Mouse (Mus musculus): Measurements from ENCODE around the gene Bckdhb. TPM values are rescaled to one million over a fixed set of nuclear protein-coding genes. Genes with fewer than 3 reads are reported as not detected.
"Not testable (repeated sequence)": the region's sequence is repeated elsewhere in the genome, so short reads cannot be mapped to it uniquely, and the experiment has no call there.

Gene Bckdhb
- 10 to 100 TPM; 44.6 to 52.8 TPM for total RNA-seq (2021)
- long read RNA-seq, experiment 1, transcript Bckdhb-206 (11 exons, 1,477 nt) = major isoform, 93 of 104 reads
- long read RNA-seq, experiment 1, partial matches to known transcripts = 4 of 104 reads
- long read RNA-seq, experiment 1, other reads (novel, unspliced or antisense) = 4 of 104 reads
- long read RNA-seq, experiment 2, transcript Bckdhb-206 (11 exons, 1,477 nt) = major isoform, 85 of 88 reads
- long read RNA-seq, experiment 2, partial matches to known transcripts = 2 of 88 reads
- long read RNA-seq, experiment 2, other reads (novel, unspliced or antisense) = 1 of 88 reads

DNA sequence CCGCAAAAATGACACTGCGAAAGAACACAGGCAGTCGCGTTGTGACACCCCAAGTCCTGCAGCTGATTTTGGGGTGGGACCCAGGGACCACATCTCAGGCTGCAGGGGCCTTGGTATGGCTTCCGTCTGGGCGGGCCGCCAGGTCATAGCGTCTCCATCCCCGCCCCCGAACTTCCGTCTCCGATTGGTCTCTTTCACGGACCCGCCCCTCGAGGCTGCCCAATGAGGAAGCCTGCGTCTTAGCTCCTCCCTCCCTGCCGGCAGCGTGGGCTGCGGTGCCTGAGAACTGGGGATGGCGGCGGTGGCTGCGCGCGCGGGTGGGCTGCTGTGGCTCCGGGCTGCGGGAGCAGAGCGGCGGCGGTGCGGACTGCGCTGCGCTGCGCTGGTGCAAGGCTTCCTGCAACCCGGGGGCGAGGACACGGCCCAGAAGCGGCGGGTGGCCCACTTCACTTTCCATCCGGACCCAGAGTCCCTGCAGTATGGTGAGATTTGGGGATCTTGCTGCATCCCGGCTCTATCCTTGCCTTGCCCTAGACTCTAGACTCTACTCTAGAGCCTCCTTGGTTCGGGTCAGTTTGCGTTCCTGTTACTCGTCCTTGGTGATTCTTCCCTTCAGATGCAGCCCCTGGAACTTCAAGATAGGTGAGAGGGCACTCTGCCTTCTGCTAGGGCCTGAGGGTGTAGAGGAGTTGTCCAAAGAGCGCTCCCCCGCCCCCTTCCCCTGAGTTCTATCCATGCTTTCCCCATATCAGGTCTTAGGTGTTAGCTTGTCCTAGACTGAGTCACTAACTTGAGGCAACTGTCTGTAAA is at the start of gene Bckdhb:
Gene Bckdhb, plus strand, starts transcription at position 268 of the 810 bp plus-strand sequence.
- intact Hi-C loops (cut with DNase I) = no loop called here
- DNase-seq = peak; percentile 97 to 98

GRCm38 (mm10) chr9:83882191-83882590 is 42.8 kb upstream of the Bckdhb start:
- intact Hi-C loops (cut with DNase I) = no loop called here
- DNase-seq = no peak

- intact Hi-C loops (cut with DNase I) = no loop called here
- DNase-seq = no peak
Measured at GRCm38 (mm10) chr9:83886149-83886548, 38.8 kb upstream of the Bckdhb start.

- intact Hi-C loops (cut with DNase I) = no loop called here
Measured at GRCm38 (mm10) chr9:83888214-83888613, 36.7 kb upstream of the Bckdhb start.

GRCm38 (mm10) chr9:83893073-83893472 is 31.9 kb upstream of the Bckdhb start:
- intact Hi-C loops (cut with DNase I) = no loop called here
- no peak for DNase-seq

More at GRCm38 (mm10) chr9:83888214-83888613, 36.7 kb upstream of the Bckdhb start:
- DNase-seq = no peak

GRCm38 (mm10) chr9:83893767-83894330 is 31.1 kb upstream of the Bckdhb start:
- no peak for DNase-seq
- intact Hi-C loops (cut with DNase I) = no loop called here

- DNase-seq = no peak
Measured at GRCm38 (mm10) chr9:83902086-83902485, 22.9 kb upstream of the Bckdhb start.

DNA sequence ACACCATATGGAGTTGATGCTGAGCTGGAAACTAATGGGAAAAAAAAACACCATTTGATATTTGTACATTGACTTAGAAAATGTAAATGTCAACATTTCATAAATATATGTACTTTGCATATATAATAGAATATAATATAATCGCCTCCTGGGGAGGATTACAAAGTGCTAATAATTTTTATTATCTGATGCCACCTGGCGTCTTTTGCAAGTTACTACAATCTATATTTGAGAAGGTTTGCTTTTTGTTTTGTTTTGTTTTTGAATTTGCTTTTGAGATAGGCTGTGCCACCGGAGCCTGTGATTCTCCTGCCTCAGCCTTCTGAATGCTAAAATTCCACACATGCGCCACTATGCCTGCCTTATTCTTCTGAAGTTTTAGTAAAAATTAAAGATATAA is 19.1 kb upstream of the Bckdhb start:
- peak in 1 of 2 experiments; percentile 3 for DNase-seq
- intact Hi-C loops (cut with DNase I) = loop anchor here (1.0 kb wide), 1 partner anchor 98 kb away; no protein-coding TSS in a partner anchor

More at GRCm38 (mm10) chr9:83902086-83902485, 22.9 kb upstream of the Bckdhb start:
- intact Hi-C loops (cut with DNase I) = no loop called here

DNA sequence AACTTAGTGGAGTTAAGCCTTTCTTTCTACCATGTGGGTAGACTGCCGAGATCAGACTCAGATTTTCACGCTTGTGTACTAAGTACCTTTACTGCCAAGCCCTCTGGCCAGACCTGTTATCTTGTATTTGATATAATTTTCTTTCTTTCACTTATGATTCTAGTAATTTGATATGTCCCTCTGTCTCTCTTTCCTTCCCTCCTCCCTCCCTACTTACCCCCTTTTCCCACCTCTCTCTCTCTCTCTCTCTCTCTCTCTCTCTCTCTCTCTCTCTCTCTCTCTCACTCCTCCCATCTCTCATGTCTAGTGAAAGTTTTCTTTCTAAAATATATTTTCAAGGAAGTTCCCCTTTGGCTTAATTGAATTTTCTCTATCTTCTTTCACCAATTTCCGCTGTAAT is 17.9 kb upstream of the Bckdhb start:
- intact Hi-C loops (cut with DNase I) = no loop called here

DNA sequence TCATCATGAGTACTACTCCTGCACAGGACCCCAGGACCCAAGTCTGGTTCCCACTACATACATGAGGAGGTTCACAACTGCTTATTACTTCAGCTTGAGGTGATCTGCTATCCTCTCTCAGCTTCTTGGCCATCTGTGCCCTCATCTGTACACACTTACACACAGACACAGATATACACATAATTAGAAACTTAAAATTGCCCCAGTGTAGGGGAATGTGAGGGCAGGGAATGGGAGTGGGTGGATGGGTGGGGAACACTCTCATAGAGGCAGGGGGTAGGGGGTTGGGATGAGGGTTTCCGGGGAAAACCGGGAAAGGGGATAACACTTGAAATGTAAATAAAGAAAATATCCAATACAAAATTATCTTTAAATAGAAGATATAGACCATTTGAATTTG is 15.1 kb upstream of the Bckdhb start:
- no peak for DNase-seq
- intact Hi-C loops (cut with DNase I) = no loop called here

More for the DNA sequence above, 17.9 kb upstream of the Bckdhb start:
- DNase-seq = no peak

- DNase-seq = no peak
- intact Hi-C loops (cut with DNase I) = no loop called here
Measured at GRCm38 (mm10) chr9:83910926-83911325, 14.0 kb upstream of the Bckdhb start.

GRCm38 (mm10) chr9:83922076-83922475 is 2.9 kb upstream of the Bckdhb start:
- DNase-seq = no peak
- intact Hi-C loops (cut with DNase I) = no loop called here

GRCm38 (mm10) chr9:83924356-83924755 is 589 bp upstream of the Bckdhb start:
- intact Hi-C loops (cut with DNase I) = no loop called here
- DNase-seq = no peak

DNA sequence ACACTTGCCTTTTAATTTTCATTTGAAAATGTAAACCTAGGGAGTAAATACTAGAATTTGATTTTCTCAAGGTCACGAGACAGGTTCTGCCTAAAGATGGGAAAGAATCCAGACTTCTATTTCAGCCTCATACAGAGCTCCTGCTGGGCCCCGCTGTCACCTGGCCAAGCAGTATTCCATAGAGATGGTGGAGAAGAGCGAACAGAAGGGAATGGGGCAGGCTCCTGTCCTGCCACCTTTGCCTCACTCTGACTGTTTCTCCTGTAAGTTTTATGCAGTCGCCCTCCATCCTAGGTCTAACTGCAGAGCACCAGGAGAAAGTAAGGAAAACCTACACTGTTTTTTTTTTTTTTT is 720 bp downstream of the Bckdhb start:
- intact Hi-C loops (cut with DNase I) = no loop called here
- DNase-seq = no peak

DNA sequence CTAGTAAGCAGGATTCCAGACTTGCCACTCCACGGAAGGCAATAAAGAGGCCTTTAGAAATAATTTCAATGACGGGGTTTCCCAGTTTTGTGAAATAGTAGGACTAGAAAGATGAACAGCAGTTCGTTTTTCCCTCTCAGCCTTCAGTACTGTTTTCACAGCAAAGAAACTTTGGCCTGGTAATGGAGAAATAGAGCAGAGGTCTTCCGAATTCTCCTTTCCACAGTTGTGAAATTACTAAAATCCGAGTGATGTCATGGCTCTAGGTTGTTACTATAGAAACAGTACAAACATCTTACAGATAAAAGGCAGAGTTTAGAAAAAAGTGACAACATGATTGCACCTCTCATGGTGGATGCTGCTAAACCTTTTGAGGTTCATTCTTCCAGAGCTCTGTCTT is 1.4 kb downstream of the Bckdhb start:
- intact Hi-C loops (cut with DNase I) = no loop called here
- no peak for DNase-seq

DNA sequence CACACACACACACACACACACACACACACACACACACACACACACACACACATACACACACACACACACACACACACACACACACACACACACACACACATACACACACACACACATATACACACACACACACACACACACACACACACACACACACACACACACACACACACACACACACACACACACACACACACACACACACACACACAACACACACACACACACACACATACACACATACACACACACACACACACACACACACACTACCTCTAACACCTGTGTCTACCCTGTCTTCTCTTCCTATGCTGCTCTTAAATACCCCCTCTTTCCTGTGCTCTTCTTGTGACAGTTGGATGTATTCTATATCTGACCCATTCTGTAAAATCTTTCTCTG is 14.6 kb downstream of the Bckdhb start:
- DNase-seq; intact Hi-C loops (cut with DNase I): not testable (repeated sequence)

DNA sequence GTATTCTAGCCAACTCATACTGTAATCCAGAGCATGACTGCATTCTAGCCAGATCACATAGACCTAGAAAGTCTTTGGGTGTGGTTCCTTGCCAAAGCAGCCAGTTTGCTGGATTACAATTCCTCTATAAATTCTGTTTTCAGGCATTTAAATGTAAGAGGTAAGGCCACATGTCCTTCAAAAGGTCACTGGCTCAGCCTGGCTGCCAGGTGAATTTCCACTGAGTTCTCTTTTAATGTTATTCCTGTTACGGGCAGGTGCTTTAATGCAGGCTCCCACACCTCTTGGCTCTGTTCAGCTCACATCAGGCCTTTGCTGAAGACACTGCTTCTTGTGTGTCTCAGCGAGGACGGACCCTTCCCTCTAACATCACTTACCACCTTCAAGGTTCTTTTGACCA is 15.1 kb downstream of the Bckdhb start:
- intact Hi-C loops (cut with DNase I) = no loop called here
- DNase-seq = no peak

GRCm38 (mm10) chr9:83940537-83941363 is 15.8 kb downstream of the Bckdhb start:
- intact Hi-C loops (cut with DNase I) = no loop called here
- DNase-seq = no peak

DNA sequence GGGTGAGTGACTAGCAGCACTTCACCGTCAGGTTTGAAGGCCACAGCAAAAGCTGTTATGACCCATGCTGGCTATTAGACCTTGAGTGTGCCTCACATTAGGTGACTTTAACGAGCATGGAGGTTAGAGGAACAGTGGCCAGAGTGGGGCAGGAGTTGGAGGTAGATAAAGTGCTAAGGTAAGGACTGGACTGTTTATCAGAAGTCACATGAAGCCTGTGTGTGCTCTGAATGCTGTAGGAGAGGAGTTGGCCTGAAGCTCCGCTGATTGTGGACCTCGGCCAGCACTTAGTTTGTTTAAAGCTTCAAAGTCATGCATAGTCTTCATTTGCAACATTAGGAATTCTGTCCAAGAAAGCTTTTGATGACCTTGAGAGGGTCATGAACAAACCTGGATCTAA is 26.4 kb downstream of the Bckdhb start:
- intact Hi-C loops (cut with DNase I) = loop anchor here (10.0 kb wide), 3 partner anchors 513 to 1743 kb away; no protein-coding TSS in a partner anchor
- DNase-seq = no peak

DNA sequence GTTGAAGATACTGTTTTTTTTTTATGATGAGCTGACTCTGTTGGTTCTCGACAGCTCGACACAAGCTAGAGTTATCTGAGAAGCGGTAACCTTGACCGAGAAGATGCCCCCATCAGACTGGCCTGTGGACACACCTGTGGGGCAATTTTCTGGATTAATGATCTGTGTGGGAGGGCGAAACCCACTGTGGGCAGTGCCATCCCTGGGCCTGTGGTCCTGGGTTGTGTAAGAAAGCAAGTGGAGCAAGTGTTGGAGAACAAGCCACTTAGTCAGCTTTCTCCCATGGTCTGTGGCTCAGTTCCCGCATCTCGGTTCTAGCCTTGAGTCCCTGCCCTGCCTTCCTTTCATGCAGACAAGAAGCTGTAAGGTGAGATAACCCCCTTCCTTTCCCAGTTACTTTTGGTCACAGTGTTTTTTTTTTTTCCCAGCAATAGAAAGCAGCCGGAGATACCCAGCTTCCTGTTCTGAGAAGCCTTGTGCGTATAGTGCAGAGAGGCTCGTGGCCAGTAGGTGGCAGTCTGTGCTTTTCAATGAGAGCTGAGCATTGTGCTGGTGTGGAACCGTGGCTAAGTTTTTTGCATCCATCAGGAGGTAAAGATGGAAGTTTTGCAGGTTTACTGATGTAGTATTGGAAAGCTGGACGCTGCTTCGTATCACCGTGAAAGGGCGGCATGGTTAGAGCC is 31.8 kb downstream of the Bckdhb start:
- DNase-seq = peak; percentile 80 to 89
- intact Hi-C loops (cut with DNase I) = loop anchor here (5.0 to 10.0 kb wide), 4 partner anchors 508 to 1738 kb away; partner anchors contain the start of gene Tent5a
